Mouse (Mus musculus) midbrain, embryonic 10.5 days (tissue): ENCODE measurements around the gene Gm44502. TPM values are rescaled to one million over a fixed set of nuclear protein-coding genes. Genes with fewer than 3 reads are reported as not detected.

ENCODE experiments used
- DNase-seq: peaks from one replicate; pipeline ENCODE4 v3.0.0-alpha.2; 2017; ENCODE audit warnings: low spot score
- H3K27ac ChIP-seq: fragments of 300-500 bp; sonication (generic); replicated peaks from 2 replicates; pipeline ENCODE4 v1.5.1; 2016; ENCODE audit warnings: mild to moderate bottlenecking
- H3K27me3 ChIP-seq: fragments of 300-500 bp; sonication (generic); 2 replicates; pipeline ENCODE4 v1.6.1; 2016; ENCODE audit warnings: low read depth, mild to moderate bottlenecking; ENCODE audit not compliant: poor library complexity, severe bottlenecking
- H3K36me3 ChIP-seq: fragments of 300-500 bp; sonication (generic); 2 replicates; pipeline ENCODE4 v1.6.1; 2016; ENCODE audit warnings: mild to moderate bottlenecking, moderate library complexity
- H3K4me1 ChIP-seq: fragments of 300-500 bp; sonication (generic); 2 replicates; pipeline ENCODE4 v1.6.1; 2016
- H3K4me3 ChIP-seq: fragments of 300-500 bp; sonication (generic); 2 replicates; pipeline ENCODE4 v1.5.1; 2016; ENCODE audit warnings: mild to moderate bottlenecking, moderate library complexity
- H3K9me3 ChIP-seq: fragments of 300-500 bp; sonication (generic); replicated peaks from 2 replicates; pipeline ENCODE4 v1.6.1; 2016; ENCODE audit warnings: mild to moderate bottlenecking
- WGBS: fragments of 180-500 bp; shearing (Covaris S2); methylation state at CpG from one replicate; pipeline ENCODE4 v1.1.7; 2016; 5-methylcytosine and 5-hydroxymethylcytosine counted together
- polyA plus RNA-seq: library from polyadenylated mRNA; unstranded; fragments of >200 nt; fragmentation: Nextera tagmentation; extraction: Ambion mirVana; gene quantifications from 2 replicates; pipeline ENCODE4 v1.2.1, GENCODE M21; 2016

Gm44502 gene
- polyA plus RNA-seq, 1 experiment from 2014 or later: not detected

GRCm38 (mm10) chr15:89377938-89378828 is 51.3 kb downstream of the Gm44502 start:
- DNase-seq: no peak
- Histone ChIP-seq H3K4me3 (peak overlapping the region; percentile 56), H3K27me3 (peaks cover 76% of the 10 kb centered on the region), H3K4me1 (peaks cover 42% of the 10 kb centered on the region), H3K27ac (peak overlapping the region; percentile 10; the same call in 1 of the 2 replicates), H3K9me3 (no peaks in the 10 kb centered on the region), H3K36me3 (no peaks in the 10 kb centered on the region)
- 9% methylated on average over 46 of the region's 46 CpGs for WGBS

GRCm38 (mm10) chr15:89377362-89377761 is 52.1 kb downstream of the Gm44502 start:
- no peaks in the 10 kb centered on the region for H3K9me3 ChIP-seq
- H3K4me1 ChIP-seq: peaks cover 50% of the 10 kb centered on the region
- H3K27ac ChIP-seq: no peak overlapping the region
- peaks cover 6% of the 10 kb centered on the region for H3K36me3 ChIP-seq
- DNase-seq: no peak
- WGBS: 4% methylated on average over 18 of the region's 18 CpGs
- peaks cover 76% of the 10 kb centered on the region for H3K27me3 ChIP-seq
- peak overlapping the region; percentile 24 for H3K4me3 ChIP-seq

- WGBS: 24% methylated on average over 16 of the region's 16 CpGs
- Histone ChIP-seq H3K27me3 (peaks cover 73% of the 10 kb centered on the region), H3K9me3 (no peaks in the 10 kb centered on the region), H3K4me1 (peaks cover 52% of the 10 kb centered on the region), H3K36me3 (peaks cover 11% of the 10 kb centered on the region), H3K27ac (no peak within 1 kb of the TSS), H3K4me3 (peak within 1 kb of the TSS; percentile 24)
- no peak for DNase-seq
Measured at GRCm38 (mm10) chr15:89376957-89377356, 52.5 kb downstream of the Gm44502 start, which contains the start of gene Tymp. Gene Tymp (minus strand): TSS chr15:89377039.

- no peak overlapping the region for H3K27ac ChIP-seq
Measured at GRCm38 (mm10) chr15:89376040-89376439, 53.5 kb downstream of the Gm44502 start.

GRCm38 (mm10) chr15:89374801-89375534 is 54.5 kb downstream of the Gm44502 start:
- Histone ChIP-seq H3K36me3 (peaks cover 30% of the 10 kb centered on the region), H3K27ac (no peak overlapping the region), H3K4me3 (peak overlapping the region; percentile 76; the same call in 1 of the 2 replicates), H3K27me3 (peaks cover 53% of the 10 kb centered on the region), H3K9me3 (no peaks in the 10 kb centered on the region), H3K4me1 (peaks cover 52% of the 10 kb centered on the region)
- no peak for DNase-seq
- 92% methylated on average over 17 of the region's 17 CpGs for WGBS

More at GRCm38 (mm10) chr15:89376040-89376439, 53.5 kb downstream of the Gm44502 start:
- peaks cover 64% of the 10 kb centered on the region for H3K27me3 ChIP-seq
- no peak overlapping the region for H3K4me3 ChIP-seq
- no peaks in the 10 kb centered on the region for H3K9me3 ChIP-seq
- H3K36me3 ChIP-seq: peaks cover 20% of the 10 kb centered on the region
- WGBS: 88% methylated on average over 7 of the region's 7 CpGs
- no peak for DNase-seq
- H3K4me1 ChIP-seq: peaks cover 52% of the 10 kb centered on the region

- WGBS: 49% methylated on average over 9 of the region's 9 CpGs
- H3K4me1 ChIP-seq: peaks cover 49% of the 10 kb centered on the region
- DNase-seq: no peak
- H3K4me3 ChIP-seq: peak overlapping the region; percentile 76
- peak overlapping the region; percentile 95 for H3K27ac ChIP-seq
- H3K36me3 ChIP-seq: peaks cover 37% of the 10 kb centered on the region
- peaks cover 47% of the 10 kb centered on the region for H3K27me3 ChIP-seq
- H3K9me3 ChIP-seq: no peaks in the 10 kb centered on the region
Measured at GRCm38 (mm10) chr15:89374340-89374739, 55.2 kb downstream of the Gm44502 start.

GRCm38 (mm10) chr15:89373762-89374248 is 55.7 kb downstream of the Gm44502 start, which contains the start of gene Sco2:
Gene Sco2 (minus strand): TSS chr15:89373846.
- WGBS: under 1% methylated on average over 42 of the region's 42 CpGs
- Histone ChIP-seq H3K4me3 (peak within 1 kb of the TSS; percentile 76), H3K4me1 (peaks cover 44% of the 10 kb centered on the region), H3K36me3 (peaks cover 42% of the 10 kb centered on the region), H3K9me3 (no peaks in the 10 kb centered on the region), H3K27ac (peak within 1 kb of the TSS; percentile 95), H3K27me3 (peaks cover 41% of the 10 kb centered on the region)
- peak; percentile 96 for DNase-seq

GRCm38 (mm10) chr15:89373027-89373761 is 56.3 kb downstream of the Gm44502 start:
- peak; percentile 77 for DNase-seq
- Histone ChIP-seq H3K9me3 (no peaks in the 10 kb centered on the region), H3K4me1 (peaks cover 38% of the 10 kb centered on the region), H3K27ac (peak overlapping the region; percentile 95), H3K4me3 (peak overlapping the region; percentile 76), H3K36me3 (peaks cover 48% of the 10 kb centered on the region), H3K27me3 (peaks cover 35% of the 10 kb centered on the region)
- WGBS: 3% methylated on average over 35 of the region's 35 CpGs

- Histone ChIP-seq H3K4me1 (peaks cover 31% of the 10 kb centered on the region), H3K27ac (peak overlapping the region; percentile 95), H3K9me3 (no peaks in the 10 kb centered on the region), H3K27me3 (peaks cover 29% of the 10 kb centered on the region), H3K4me3 (peak overlapping the region; percentile 76), H3K36me3 (peaks cover 55% of the 10 kb centered on the region)
- no peak for DNase-seq
- whole genome bisulfite sequencing: 87% methylated on average over 7 of the region's 7 CpGs
Measured at GRCm38 (mm10) chr15:89372536-89372935, 57.0 kb downstream of the Gm44502 start.

GRCm38 (mm10) chr15:89372068-89372467 is 57.4 kb downstream of the Gm44502 start:
- Histone ChIP-seq H3K27me3 (peaks cover 24% of the 10 kb centered on the region), H3K27ac (no peak overlapping the region), H3K4me1 (peaks cover 27% of the 10 kb centered on the region), H3K36me3 (peaks cover 59% of the 10 kb centered on the region), H3K4me3 (no peak overlapping the region; the same call in 1 of the 2 replicates), H3K9me3 (no peaks in the 10 kb centered on the region)
- WGBS: 91% methylated on average over 13 of the region's 13 CpGs
- no peak for DNase-seq
